Mouse (Mus musculus) retina, adult 2 months (tissue): ENCODE results near the gene Prcc.
"Not testable (repeated sequence)": the region's sequence is repeated elsewhere in the genome, so short reads cannot be mapped to it uniquely, and the experiment has no call there.

ENCODE experiments used
- DNase-seq: peaks from one replicate; pipeline ENCODE4 v3.0.0-alpha.2; 2012; ENCODE audit warnings: low read depth, low spot score

Prcc gene

DNA sequence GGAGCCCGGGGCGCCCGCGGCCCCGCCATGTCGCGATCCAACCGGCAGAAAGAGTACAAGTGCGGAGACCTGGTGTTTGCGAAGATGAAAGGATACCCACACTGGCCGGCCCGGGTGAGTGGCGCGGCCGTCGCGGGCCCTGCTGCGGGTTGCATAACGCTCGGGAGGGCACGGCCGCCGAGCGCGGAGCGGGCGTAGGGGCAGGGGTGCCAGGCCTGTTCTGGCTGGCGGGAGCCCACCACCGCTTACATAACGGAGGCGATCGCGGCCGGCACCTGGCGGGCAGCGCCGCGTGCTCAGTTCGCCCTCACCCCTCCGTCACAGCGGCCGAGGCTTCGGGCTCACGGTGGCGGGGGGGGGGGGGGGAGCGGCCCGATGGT is 21.2 kb upstream of the Prcc start:
- DNase-seq, result no peak

DNA sequence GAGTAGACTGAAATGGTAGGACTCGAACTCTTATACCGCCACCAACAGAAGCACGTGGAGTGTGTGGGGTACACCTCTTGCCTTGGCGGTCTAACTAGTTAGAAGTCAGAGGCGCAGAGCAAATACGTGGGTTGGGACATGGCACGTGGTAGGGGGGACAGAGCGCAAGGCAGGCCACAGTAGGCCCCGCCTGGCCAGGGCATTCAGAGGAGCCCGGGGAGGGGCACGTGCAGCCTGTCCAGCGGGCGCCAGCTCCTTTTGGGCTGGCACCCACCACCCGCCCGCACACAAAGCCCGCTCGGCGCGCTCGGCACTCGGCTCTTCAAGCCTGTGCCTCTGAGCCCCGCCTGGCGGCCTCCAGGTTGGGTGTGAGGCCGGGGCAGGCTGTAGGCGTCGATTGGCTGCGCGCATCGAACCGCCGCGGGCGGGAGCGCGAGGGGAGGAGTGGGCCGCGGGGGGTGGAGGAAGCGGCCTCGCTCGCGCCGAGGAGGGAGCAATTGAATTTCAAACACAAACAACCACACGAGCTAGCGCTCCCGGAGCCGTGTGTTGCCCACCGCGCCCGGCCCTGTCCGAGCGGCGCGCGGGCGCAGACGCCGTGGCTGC is 20.6 kb upstream of the Prcc start, which contains the start of gene Hdgf:
Gene Hdgf, plus strand, starts transcription at position 442 of the 606 bp plus-strand sequence.
- DNase-seq, result peak; percentile 76

DNA sequence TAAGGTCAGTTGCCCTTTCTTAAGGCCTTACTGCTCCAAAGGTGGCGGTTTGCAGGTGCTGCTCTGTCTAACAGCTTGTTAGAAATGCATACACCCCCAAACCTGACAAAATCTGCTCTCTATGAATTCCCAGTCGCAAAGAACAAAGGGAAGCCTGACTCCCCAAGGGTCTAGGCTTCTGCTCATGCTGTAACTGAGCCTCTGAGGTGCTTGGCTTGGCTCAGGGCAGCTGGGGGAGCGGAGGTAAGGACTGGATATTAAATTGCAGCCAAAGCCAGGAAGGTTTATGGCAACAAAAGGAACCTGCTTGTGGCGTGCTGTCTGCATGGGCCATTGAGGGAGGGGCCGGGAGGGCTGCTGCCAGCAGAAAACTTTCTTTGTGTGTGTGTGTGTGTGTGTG is 18.4 kb upstream of the Prcc start:
- no peak for DNase-seq

DNA sequence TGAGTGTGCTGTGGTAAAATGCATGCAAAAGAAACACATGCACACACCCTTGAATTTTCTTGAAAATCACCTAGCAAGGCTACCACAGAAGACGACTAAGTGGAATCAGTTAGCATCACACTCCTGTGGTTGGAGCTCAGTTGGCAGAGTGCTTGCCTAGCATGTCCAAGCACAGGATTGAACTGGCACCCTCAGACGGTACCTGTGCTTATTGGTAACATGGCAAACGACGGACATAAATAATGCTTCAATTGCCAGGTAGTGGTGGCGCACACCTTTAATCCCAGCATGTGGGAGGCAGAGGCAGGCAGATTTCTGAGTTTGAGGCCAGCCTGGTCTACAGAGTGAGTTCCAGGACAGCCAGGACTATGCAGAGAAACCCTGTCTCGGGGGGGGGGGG is 16.6 kb upstream of the Prcc start:
- not testable (repeated sequence) for DNase-seq

DNA sequence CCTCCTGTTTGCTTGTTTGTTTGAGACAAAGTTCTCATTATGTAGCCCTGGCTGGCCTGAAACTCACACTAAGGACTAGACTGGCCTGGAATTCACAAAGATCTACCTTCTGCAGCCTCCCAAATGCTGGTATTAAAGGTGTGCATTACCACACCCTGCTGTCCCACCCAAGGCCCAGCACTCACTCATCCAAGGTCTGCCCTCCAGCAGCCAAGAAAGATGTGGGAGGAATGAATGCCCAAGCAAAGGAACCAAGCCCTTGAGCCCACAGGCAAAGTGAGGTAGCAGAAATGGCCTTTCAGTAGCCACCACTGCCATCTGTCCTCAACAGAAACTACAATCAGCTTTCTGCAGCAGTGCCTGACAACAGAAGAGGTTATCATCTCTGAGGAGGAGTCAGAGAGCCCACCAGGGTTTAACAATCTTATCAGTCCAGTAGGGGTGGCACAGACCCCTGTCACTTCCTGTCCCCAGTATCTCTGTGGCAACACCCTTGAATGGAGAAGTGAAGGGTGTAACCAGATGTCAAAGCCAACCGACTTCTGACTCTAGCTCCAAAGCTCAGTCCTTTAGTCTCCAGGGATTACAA is 15.7 kb upstream of the Prcc start:
- no peak for DNase-seq

DNA sequence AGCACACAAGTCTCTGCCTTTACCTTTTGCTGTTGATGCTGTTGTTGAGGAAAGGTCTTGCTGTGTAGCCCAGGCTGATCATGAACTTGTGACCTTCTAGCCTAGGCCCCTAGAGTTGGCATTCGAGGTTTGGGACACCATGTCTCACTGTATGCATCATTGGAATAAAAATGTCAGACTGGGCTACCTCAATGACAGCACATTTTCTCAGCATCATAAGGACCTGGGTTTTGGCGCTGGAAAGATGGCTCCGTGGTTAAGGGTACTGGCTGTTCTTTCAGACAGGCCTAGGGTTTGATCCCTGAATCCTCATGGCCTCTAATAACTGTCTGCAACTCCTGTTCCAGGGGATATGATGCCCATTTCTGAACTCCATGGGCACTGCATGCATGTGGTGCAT is 14.4 kb upstream of the Prcc start:
- DNase-seq, result no peak

DNA sequence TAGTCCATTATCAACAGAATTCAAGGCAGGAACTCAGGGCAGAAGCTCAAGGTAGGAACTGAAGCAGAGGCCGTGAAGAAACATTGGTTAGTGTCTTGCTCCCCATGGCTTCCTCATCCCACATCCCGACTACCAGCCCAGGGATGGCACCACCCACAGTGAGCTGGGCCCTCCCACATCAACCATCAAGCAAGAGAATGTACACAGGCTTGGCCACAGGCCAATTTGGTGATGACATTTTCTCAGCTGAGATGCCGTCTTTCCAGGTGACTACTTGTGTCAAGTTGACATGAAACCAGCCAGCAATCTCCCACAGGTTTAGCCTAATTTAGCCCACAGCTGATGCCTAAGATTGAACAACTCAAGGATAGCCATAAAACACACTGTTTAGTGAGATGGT is 13.9 kb upstream of the Prcc start:
- DNase-seq, result no peak

DNA sequence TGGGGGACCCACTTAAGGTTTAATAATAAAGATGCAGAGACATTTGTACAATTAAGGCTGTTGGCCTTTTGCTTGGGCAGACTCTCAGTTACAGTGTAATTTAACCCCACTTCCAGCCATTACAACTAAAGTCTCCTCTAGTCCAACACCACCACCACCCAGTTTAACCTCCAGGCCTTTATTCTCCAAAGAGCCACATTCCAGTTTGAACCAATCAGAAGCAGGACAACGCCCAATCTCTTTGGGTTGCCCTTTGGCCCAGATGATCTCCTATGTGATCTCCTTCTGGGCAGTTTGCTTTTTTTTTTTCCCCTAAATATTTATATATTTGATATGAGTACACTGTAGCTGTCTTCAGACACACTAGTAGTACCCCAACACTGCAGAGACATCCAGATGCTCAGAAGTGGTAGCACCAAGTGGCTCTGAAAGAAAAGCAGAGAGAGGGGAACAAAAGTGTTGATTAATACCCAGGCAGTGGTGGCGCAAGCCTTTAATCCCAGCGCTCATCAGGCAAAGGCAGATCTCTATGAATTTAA is 8.0 kb upstream of the Prcc start:
- no peak for DNase-seq

DNA sequence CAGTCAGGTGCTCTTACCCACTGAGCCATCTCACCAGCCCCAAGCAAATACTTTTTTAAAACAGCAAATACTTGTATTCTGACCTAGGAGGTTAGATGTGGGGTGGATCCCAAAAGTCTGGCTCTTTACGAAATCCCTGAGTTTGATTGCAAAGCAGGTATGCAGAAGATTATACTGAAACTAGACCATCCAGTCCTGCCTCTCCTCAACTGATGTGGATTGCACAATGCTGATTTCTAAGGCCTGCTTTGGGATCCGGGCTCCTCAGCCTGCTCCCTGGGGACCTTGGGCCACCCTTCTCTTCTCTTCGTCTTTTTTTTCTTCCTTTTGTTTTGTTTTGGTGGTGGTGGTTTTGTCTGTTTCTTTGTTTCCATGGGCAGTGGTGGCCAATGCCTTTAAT is 6.1 kb upstream of the Prcc start:
- DNase-seq, result no peak

DNA sequence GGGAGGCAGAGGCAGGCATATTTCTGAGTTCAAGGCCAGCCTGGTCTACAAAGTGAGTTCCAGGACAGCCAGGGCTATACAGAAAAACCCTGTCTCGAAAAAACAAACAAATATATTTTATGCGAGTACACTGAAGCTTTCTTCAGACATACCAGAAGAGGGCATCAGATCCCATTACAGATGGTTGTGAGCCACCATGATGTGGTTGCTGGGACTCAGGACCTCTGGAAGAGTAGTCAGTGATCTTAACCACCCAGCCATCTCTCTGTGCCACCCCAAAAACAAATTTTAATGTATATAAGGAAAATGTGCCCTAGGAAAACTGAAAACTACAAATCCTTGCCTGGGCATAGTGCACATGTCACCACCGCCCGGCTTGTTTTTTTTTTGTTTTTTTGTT is 2.0 kb upstream of the Prcc start:
- not testable (repeated sequence) for DNase-seq

DNA sequence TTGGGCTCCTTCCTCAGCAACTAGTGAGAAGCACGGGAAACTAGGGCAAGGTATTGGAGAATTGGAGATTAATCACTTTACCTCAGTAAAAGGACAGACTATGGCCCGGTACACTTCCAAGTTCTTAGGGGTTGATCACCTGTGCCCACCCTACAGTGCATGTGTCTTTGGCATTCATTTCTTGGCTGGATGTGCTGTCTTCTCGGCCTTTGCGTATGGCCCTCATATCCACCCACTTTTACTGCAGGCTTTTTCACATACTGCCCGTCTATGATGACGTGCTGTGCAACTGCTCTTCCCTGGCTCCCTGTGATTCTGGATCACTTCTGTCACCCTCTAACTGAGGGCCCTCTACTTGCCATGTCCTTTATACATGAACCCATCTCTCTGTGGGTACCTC is 1.0 kb upstream of the Prcc start:
- DNase-seq, result no peak

DNA sequence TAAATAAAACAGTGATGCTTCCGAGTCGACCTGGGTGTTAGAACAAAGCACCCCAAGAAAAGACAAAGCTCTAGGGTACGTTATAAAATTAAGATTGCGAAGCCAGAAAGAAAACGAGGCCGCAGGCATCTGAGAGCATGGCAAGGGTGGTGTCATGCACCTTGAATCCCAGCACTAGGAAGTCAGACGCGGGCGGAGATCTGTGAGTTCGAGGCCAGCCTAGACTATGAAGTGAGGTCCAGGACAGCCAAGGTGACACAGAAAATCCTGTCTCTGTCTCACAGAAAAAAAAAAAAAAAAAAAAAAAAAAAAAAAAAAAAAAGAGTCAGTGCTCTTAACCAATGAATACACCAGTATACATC is 577 bp upstream of the Prcc start:
- DNase-seq, result no peak

DNA sequence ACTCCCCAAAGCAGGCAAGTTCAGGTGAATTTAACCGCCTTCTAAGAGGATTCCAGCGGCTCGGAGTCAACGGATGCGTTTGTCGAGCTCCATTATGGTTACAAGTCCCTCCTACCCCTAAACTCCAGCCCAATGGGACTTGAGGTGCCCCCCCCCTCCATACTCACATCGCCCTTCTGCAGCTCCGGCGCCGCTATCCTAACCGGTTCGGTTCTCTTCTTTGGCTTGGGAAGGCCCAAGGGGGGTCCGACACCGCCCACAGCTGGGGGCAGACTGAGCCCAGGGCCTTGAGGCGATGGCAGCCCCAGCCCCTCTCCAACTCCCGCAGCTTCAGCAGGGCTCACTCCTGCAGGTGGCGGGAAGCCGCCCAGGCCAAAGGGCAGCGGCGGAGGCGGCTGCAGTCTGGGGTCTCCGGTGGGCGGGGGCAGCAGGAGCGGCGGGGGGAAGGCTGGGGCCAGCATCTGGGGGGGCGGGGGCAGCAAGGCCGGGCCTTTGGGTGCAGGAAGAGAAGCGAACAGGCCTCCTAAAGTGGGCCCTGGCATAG is 628 bp downstream of the Prcc start:
- DNase-seq, result no peak

DNA sequence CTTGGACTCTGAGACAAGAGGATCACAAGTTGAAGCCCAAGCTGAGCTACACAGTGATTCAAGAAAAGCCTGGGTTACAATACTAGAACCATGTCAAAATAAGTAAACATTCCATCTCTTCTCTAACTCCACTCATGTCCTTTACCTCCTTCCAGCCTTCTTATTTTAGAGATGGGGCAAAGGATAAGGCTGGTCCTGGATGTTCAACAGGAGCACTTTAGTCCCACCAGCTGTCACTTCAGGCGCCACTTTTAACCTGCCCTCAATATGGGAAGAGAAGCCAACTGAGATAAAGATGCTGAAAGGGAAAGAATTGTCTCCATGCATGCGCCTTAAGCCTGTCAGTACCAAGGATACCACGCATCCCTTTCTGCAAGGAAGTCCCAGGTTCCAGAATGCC is 1.1 kb downstream of the Prcc start:
- no peak for DNase-seq

DNA sequence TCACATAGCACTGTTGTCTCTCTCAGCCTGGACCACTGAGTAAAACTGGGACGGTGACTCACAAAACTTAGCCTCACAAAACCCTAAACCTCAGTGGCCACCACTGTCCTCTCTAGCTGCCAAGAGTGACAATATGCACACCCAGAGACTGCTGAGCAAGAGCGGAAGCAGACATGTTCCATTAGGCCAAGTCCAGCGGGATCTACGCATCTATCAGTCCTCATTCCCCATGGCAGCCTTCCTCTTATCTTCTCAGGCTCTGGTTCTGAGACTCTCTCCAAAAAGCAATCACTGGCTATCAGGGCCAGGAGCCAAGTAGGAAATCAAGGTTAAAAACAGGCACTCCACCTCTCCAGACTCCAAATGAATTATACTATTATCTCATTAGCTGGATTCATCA is 7.7 kb downstream of the Prcc start:
- no peak for DNase-seq

DNA sequence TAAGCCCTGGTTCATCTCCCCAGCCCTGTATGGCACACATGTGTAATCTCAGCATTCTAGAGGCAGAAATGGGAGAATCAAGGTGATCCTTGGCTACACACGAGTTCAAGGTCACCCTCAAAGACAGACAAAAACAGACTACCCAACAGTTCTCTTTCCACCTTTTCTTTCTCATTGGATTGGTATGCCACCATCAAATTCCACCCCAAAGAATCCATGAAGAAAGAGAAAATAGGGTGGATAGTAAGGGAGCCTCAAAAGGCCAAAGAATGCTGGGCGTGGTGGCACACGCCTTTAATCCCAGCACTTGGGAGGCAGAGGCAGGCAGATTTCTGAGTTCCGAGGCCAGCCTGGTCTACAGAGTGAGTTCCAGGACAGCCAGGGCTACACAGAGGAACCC is 21.3 kb downstream of the Prcc start:
- not testable (repeated sequence) for DNase-seq

DNA sequence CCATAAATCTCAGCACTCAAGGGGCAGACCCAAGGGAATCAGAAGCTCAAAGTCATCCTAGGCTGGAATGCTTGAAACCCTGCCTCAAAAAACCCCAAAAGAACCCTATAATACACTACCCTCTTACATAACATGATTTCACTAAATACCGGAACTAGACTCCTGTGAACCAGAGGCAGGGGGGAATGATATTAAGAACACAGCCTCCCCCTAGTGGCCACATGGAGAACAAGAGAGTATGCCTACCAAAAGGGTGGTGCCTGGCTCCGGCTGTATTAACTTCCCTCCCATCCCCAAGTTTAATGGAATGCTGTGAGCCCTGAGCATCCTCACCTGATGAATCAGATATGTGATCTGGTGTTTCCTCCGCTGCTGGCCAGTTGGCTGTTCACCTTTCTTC is 25.6 kb downstream of the Prcc start:
- DNase-seq, result peak; percentile 50

DNA sequence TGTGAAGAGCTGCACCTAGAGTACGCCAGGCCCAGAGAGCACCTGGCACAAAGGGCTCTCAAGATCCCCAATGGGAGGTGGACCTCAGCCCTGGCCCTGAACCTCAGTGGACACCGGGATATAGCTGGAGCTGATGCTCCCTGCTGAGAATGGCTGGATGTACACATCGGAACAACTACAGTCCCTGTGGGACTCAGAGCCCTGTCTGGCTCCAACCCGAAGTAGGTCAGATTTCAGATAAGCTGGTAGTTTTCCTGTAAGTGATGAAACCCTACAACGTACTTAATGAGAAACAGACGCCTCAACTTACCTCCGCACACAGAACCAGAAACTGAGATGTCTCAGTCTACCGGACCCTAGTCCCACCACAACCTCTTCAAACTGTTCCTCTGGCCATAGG is 27.7 kb downstream of the Prcc start:
- no peak for DNase-seq

DNA sequence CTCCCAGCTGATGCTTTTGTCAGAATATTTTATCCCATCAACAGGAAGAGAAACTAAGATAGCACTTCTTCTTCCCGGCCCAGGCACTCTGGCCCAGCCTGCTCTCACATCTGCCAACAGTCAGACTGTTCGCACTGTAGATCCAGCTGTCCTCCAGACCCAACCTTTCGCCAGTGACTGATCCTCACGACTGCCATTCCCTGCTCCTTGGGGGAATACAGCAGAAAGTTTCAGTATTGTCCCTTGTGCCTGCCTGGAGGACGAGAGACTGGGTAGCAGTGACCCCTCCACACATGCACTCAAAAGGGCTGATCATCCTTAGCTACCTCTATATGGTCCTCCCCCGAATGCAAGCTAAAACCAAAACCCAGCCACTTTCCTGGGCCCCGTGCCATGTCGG is 29.5 kb downstream of the Prcc start:
- no peak for DNase-seq

DNA sequence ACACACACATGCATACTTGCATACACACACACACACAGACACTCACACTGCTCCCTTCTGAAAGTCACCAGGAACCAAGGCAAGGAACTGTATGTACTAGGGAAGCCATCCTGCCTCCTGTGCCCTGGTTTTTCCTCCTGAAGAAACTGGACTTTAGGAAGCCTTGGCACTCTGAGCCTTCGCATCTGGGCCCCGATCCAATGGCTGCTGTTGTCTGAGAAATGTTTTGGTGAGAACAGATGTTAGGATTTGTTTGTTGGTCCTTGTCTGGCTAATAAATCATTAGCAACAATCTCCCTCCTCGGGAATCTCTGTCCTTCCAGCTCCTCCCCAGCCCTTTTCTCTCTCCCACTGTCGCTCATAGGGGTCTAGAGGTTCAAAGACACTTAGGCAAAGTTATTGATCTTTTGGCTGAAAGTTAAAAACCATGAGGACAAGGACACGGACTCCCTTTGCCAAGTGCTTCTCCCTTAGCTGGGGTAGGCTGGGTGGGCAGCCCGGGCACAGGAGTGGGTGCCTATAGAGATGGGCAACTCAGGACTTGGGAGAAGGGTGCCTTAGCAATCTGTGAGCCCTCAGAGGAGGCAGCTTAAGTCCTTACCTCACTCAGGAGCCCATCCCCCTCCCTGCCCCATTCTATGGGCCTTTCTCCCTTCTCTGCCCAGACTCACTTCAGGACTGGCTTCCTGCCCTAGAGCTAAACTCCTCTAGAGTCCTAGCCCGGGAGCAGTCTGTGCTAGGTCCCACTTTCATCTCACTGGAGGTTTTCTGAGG is 30.4 kb downstream of the Prcc start:
- no peak for DNase-seq

DNA sequence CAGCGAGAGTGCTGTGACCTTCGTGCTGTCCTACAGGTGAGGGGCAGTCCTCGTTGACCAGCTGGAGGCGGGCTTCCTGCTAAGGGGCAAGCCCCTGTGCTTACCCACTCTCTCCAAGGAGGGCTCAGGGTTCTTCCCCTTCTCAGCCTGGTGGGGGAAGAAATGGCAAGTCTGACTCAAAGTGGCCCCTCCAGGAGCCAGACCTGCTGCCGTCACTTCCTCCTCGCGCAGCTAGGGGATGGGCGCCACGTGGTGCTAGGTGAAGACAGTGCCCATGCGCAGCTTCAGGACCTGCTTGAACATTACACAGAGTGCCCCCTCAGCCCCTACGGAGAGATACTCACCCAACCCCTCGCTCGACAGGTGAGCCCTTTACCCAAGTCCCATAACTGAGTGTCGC is 36.3 kb downstream of the Prcc start:
- no peak for DNase-seq

DNA sequence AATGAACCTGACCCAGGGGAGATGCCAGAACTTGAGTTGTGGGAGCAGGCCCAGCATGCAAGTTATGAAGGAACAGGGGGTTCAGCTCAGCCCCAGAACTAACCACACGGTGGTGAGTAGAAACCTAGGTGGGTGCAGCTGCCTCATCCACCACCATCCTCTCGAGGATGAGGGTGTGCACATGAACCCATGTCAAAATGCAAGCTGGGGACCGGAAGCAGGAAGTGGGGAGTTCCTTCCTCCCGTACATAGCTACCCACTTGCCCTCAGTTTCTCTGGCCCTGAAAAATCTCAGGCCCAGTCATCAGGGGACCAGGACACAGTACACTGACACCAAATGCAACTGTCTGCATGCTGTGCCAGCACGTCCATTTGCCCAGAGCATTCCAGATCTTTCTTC is 37.7 kb downstream of the Prcc start:
- DNase-seq, result no peak

DNA sequence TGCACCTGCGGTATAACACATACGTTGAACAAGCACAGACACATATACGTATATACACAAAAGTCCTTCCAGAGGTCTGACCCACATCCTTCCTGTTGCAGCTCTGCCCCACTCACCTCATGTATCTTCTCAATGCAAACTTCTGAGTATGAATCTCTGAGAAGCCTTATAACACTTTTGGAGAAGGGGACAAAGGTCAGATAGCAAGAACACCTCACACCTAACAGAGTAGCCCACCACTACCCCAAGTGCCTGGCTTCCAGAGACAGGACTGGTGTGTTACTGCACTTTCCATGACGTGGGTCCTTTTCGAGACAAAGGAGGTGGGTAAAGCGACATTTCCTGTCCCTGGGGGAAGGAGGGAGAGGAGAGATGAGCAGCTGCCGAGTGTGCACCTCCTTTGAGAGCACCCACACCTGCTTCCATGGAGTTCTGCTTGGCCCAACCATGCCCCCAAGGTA is 38.7 kb downstream of the Prcc start, which contains the start of gene Sh2d2a:
Gene Sh2d2a, plus strand, starts transcription at position 106 of the 461 bp plus-strand sequence.
- no peak for DNase-seq
